Mouse (Mus musculus) lung, adult 2 months (tissue): Measurements from ENCODE around the gene Slc10a1.

ENCODE experiments used
- CTCF ChIP-seq: fragments of 200-500 bp; IDR thresholded peaks from 2 replicates; pipeline ENCODE4 v1.5.1; 2011; ENCODE audit warnings: mild to moderate bottlenecking, low read length, control low read depth; ENCODE audit not compliant: insufficient read depth
- POLR2A ChIP-seq: fragments of 200-500 bp; IDR thresholded peaks from 2 replicates; pipeline ENCODE4 v1.6.1; 2011; ENCODE audit warnings: low read depth, mild to moderate bottlenecking, control low read depth, low read length, borderline replicate concordance; ENCODE audit errors: extremely low read depth

DNA sequence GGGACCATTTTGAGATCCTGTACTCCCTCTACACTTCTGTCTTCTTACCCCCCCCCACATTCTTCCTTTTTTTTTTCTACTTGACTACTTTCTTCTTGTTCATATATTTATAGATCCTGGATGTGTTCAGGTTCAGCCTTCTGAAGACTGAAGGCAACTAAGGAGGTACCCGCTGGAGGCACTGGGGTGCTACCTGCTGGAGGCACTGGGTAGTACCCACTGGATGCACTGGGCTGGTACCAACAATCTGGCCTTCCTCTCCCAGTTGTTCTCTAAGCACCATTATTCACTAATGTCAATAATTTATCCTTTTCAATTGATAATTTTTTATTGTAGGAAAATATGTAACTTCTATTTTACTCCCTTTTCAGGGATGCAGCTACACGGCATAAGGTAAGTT is 43.5 kb upstream of the Slc10a1 start:
- TF ChIP-seq CTCF (no peak), POLR2A (no peak)
